Mouse (Mus musculus) thymus, postnatal 10 days (tissue): ENCODE measurements around the gene Gm5798.
"Not testable (repeated sequence)": the region's sequence is repeated elsewhere in the genome, so short reads cannot be mapped to it uniquely, and the experiment has no call there.

Source experiments
- DNase-seq, 2 experiments: peaks; one replicate each; pipeline ENCODE4 v3.0.0; 2021; ENCODE audit warnings: low spot score in 2 of 2

Gm5798 gene

DNA sequence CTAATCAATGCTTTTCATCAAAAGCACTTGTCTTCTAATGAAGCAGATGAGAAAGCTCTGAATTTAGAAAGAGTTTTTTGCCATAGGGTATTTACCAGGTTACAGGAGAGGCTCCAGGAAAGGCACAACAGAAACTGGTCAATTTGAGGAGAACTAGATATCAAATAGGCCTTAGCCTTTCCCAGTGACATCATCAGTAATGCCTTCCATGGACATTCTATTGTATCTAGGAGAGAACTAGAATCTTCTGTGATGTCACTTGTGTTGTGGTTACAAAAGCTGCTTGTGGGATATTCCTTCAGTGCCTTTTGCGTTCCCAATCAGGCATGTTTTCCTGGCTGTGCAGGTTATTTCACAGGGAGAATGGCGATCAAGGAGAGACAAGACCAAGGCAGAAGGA lies at the start of gene Gm5798:
Gm5798 (plus strand) TSS at position 301 of the 400 bp plus-strand sequence.
- DNase-seq = not testable (repeated sequence)

DNA sequence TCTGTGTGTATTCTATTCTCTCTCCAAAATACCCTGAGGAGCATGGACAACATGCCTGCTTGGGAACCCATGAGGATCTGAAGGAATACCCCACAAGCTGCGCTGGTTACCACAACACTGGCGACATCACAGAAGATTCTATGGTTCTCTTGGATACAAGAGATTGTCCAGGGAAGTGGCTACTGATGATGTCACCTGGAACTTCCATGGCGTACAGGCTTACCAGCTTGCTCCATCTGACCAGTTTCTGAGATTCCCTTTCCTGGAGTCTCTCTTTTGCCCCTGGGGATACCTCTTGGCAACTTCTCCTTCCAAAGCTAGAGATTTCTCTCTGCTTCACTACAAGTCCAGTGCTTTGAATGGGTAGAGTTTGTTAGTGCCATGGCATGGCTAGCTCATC lies 37.9 kb downstream of the Gm5798 start, which contains the start of gene Gm7945:
Gm7945 (minus strand) TSS at position 101 of the 400 bp plus-strand sequence.
- not testable (repeated sequence) for DNase-seq
